Mouse (Mus musculus) right cerebral cortex, adult 18-20 months (tissue): ENCODE measurements at regions not wholly inside any gene's neighbourhood (a gene's known extent, or its start where the extent isn't known, plus 50 kb on each side); places are given as distances from the start of the nearest gene placed in this dataset.

Experiments used
- DNase-seq: peaks from one replicate; pipeline ENCODE4 v3.0.0; 2022; ENCODE audit warnings: mixed read lengths

- no peak for DNase-seq
Measured at GRCm38 (mm10) chr6:51256631-51257030, 175.8 kb upstream of the Nfe2l3 start.

DNA sequence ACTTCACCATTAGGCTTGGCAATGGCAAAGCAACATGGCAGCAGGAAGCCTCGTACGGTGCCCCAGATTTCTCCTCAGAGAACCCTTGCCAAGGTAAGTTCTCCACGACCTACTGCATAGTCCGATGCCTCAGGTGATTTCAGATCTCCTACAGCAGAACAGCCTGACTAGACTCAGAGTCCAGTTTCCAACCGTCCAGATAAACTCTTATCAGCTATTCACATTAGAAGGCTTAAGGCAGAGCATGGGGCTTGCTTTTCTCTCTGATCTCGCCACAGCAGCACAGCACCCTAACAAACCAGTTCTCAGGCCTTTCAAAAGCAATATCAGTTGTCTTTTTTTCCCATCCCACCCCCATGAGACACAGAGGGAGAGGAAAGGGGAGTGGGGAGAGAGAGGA is 174.9 kb upstream of the Nfe2l3 start:
- DNase-seq, result no peak

DNA sequence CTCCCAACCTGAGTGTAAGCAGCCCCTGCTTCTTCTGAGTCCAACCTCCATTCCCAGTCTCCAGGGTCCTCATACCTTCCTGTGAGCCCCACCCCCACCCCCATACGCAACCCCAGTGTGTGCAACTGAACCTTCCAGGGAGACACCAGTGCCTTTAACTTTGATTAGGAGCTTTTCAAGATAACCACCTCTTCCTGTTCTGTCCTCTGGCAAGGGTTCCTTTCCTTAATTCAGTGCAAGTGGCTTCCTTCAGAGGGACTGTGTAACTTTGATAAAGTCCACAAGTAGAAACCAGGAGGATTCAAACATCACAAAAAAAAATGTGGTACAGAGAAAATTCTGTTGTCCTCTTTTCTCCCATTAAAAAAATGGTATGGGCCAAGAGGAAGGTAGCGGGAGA is 174.2 kb upstream of the Nfe2l3 start:
- DNase-seq, result no peak

DNA sequence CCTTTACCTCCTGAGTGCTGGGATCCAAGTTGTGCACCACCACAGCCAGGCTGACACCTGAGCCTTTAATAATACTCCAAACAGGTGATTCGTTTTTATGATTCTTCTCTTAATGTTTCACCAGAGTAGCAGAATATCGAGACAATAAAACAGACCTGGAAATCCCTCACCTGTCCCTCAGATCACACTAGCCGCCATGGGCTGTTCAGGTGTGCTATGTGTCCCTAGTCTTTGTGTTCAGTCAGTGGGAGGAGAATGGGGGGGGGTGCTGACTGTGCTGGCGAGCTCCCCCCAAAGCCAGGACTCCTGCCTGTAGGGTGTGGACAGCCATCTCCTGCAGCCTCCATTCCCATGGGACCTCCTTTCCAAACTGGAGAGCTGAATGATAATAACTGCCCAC is 168.9 kb upstream of the Nfe2l3 start:
- DNase-seq, result no peak

GRCm38 (mm10) chr6:51265329-51265728 is 167.1 kb upstream of the Nfe2l3 start:
- DNase-seq, result peak; percentile 26

GRCm38 (mm10) chr6:51266721-51267120 is 165.7 kb upstream of the Nfe2l3 start:
- DNase-seq, result no peak

DNA sequence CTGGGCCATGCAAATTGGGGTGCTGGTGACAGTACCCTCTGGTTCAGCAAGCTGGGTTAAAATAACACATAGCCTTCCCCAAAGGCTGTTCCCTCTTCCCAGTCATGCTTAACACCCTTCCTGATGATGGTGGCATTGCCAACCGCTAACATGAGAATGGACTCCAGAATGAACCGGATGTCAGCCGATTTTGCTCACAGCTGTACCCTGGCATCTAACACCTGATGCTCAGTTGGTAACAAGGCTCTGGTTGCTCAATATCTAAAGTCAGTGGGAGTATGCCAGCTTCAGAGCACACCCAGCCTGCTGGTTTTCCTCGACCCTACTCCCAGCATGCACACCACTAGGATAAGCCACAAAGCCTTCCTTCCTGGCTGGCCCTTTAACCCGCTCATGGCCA is 164.6 kb upstream of the Nfe2l3 start:
- DNase-seq, result no peak

DNA sequence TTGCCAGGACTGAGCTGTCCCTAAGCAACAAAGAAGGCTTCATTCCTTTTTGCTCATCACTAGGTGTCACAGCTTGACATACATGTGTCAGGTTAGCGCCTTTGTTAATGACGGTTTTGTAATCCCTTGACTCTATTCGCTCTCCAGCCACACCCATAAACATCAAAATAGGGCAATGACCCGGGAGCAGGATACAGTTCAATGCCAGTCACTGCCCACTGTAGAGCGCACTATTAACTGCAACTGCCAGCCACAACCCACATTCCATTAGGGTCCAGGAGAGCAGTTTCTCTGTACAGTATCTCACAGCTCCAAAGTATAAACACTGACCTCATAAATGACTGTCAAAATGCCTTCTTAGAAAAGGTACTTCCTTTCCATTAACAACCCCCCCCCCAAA is 163.5 kb upstream of the Nfe2l3 start:
- no peak for DNase-seq

- no peak for DNase-seq
Measured at GRCm38 (mm10) chr6:51269617-51270016, 162.9 kb upstream of the Nfe2l3 start.

- peak; percentile 40 for DNase-seq
Measured at GRCm38 (mm10) chr6:51270216-51271127, 162.0 kb upstream of the Nfe2l3 start.

DNA sequence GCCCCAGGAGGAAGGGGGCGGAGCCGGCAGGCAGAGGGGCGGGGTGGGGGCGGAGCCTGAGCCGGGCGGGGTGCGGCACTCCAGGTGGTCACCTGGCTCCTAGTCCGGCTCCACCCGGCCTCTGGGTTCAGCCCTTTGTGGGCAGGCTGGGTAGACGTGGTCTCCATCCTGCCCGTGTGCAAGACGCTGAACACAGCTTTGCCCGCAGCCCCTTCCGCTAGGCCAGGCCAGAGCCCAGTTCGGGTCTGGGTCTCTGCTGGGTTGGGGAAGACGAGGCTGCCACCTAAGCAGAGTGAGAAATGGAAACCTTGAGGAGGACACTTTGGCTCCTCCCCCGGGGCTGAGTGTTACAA is 161.4 kb upstream of the Nfe2l3 start:
- DNase-seq, result no peak

DNA sequence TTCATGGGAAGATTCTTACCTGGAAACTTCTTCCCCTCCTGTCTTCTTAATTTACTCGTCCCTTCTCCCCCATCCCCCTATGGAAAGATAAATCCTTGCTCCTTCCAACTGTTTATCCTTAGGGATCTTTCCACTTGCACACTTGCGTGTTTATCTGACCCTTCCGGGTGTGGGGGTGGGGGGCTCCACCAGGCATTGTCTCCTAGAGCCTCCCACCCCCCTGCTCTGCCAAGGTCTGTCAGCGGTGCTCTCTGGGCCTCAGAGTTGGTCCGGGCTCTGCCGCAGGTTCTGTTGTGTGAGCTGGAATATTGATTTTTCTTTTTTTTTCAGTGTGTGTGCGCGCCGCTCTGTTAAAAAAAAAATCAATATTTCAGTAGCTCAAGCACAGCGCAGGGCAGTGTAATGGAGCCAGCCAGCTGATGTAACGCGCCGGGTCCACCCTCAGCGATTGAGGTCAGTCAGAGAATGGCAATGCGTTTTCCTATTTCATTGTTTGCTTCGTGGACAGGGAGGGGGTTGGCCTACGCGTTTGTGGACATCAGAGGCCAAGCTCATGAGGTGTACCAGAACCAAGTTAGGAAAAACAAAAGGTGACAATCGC is 160.2 kb upstream of the Nfe2l3 start:
- no peak for DNase-seq

DNA sequence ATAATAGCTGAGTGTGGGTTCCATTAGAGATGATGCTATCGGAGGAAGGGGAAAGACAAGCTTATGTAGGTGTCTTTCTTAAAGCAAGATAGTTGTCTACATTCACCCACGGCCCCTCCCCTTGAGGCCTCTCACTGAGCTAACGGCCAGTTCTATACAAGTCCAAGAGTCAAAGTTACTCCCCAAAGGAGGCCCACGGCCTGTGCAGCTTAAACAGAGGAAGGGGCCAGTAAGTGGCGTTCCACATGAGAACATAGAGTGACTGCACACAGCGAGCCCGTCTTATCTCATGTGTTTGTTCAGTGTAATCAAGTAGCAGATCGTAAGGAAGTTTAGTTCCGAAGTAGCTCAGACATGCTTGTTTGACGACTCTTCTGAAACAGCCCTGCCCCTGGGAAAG is 153.0 kb upstream of the Nfe2l3 start:
- DNase-seq, result no peak

- DNase-seq, result no peak
Measured at GRCm38 (mm10) chr6:51280231-51280630, 152.2 kb upstream of the Nfe2l3 start.

GRCm38 (mm10) chr6:51283916-51284706 is 148.4 kb upstream of the Nfe2l3 start:
- DNase-seq, result no peak

GRCm38 (mm10) chr6:51284881-51285280 is 147.6 kb upstream of the Nfe2l3 start:
- DNase-seq, result no peak

DNA sequence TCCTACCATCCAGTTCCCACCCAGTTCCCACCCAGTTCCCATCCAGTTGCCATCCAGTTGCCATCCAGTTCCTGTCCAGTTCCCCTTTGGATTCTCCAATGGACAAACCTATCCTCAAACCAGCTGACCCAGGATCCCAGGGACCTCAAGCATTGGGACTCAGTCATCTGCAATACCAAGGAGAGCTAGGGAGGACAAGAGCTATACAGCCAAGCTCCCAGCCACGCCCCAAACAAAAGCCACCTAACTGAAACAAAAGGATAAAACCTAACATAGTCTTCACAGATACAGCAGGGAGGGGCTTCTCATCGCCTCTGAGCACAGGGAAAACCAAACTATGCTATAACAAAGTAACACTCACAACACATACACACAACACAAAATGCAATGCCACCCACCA is 145.6 kb upstream of the Nfe2l3 start:
- DNase-seq, result no peak

GRCm38 (mm10) chr6:51287383-51287782 is 145.1 kb upstream of the Nfe2l3 start:
- no peak for DNase-seq

DNA sequence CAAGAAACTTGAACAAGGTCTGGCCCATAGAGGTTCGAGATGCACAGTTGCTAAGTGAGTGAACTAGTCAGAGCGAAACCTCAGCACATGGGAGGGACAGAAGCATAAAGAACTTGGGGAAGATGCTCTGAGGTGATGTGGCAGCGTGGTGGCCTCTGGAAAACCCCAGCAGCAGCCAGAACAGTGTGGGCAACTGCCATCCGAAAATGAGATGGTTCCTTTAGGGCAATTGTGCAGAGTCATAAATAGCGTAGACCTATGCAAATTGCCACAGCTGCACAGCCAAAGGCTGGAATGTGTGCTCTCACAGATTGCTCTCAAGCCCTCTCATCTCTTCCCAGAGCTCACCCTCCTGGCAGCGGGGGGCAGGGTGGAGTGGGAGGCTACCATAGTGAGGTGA is 144.7 kb upstream of the Nfe2l3 start:
- no peak for DNase-seq

DNA sequence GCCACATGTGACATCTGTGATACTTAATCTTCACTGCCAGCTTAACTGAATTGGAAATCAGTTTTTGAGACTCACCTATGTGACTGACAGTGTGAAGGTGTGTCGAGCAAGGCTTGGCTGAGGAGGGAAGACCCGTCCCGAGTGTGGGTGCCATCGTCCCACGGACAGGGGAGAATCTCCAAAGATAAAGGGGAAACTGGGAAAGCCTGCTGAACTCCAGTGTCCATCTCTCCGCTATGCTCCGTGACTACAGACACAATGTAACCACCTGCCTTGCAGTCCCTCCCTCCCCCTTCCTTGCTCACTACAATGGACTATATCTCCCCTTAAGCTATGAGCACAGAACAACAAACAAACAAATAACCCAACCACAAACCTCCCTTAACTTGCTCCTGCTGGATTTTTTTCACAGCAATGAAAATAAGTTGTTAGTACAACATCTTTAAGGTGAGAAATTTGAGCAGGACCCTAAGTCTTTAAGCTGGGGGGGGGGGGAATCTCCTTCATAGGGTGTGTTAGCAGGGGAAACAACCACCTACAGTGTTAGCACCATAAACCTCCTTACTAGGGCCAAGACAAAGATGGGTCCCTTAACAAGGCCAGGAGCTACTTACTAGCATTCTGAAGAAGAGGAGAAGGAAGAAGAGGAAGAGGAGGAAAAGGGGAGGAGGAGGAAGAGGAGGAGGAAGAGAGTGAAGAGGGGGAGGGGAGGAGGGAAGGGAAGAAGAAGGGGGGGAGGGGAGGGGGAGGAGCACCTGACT is 144.0 kb upstream of the Nfe2l3 start:
- DNase-seq, result no peak

DNA sequence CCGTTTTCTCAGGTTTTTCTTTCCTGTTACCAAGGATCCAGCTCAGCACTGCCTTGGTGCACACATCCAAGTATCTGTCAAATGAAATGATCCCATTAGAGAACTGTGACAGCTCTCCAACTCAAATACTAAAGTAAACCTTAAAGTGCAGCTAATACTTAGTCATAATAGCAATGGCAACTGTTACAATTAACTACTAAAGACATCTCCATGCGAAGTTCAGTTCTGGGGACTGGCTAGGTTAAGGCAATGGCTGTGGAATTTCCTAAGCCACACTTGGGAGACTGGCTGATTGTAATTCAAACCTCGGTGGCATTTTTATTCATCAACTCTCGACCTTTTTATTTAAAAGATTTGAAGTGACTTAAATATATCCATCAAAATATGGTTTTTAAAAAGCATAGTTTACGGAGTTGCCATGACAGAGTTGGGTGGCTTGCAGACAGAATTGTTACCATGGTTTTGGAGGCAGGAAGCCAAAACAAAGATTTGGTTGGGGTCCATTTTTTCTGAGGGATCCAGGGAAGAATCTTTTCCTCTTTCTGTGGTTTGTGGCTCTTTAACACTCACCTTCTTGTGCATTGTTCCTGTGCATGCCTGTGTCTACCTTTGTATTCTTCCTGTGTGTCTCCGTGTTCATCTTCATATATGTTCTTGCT is 143.3 kb upstream of the Nfe2l3 start:
- DNase-seq, result no peak

- no peak for DNase-seq
Measured at GRCm38 (mm10) chr6:51300694-51301417, 131.6 kb upstream of the Nfe2l3 start.
